Mouse (Mus musculus) lung, postnatal 10 days (tissue): ENCODE data around the gene Tlr4.

Experiments used
- DNase-seq: peaks from one replicate; pipeline ENCODE4 v3.0.0; 2021

Tlr4 gene

GRCm38 (mm10) chr4:66827463-66828162 is at the start of gene Tlr4:
Gene Tlr4, plus strand, starts transcription at chr4:66827584.
- peak; percentile 87 for DNase-seq

DNA sequence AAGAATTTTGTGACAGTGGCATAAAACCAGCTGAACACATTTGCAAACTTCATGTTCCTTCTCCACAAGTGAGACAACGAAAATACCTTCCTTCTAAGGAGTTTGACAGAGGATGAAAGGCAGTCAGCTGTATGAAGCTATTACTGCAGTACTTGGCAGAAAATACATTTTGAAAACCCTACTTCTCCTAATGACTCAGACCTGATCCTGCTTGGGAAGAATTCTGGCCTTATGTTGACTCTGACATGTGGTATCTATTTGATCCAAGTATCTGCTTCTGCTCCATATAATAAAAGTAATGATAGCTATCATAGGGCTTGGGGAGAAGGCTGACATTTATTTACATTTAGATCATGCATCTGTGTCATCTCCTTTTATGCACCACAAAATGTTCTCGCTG is 33.1 kb upstream of the Tlr4 start:
- DNase-seq: no peak

DNA sequence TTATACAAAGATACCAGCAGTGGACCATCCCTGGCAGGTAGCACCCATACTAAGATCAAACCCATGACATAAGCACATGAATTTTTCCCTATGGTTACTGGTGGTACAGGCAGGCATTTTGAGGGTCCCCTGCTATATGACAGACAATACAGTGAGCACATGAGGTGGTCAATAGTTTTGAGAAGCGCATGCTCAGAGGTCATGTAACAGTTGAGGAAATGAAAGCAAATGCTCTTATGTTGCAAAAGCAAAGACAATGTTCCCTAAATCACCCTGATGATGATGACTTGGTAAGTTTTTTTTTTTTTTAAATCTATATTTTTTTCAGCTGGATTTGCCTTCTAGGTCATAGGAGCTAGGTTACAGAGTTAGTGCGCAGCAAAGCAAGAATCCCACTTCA is 30.7 kb upstream of the Tlr4 start:
- no peak for DNase-seq

GRCm38 (mm10) chr4:66804552-66805301 is 22.7 kb upstream of the Tlr4 start:
- no peak for DNase-seq

GRCm38 (mm10) chr4:66805747-66806146 is 21.6 kb upstream of the Tlr4 start:
- no peak for DNase-seq

DNA sequence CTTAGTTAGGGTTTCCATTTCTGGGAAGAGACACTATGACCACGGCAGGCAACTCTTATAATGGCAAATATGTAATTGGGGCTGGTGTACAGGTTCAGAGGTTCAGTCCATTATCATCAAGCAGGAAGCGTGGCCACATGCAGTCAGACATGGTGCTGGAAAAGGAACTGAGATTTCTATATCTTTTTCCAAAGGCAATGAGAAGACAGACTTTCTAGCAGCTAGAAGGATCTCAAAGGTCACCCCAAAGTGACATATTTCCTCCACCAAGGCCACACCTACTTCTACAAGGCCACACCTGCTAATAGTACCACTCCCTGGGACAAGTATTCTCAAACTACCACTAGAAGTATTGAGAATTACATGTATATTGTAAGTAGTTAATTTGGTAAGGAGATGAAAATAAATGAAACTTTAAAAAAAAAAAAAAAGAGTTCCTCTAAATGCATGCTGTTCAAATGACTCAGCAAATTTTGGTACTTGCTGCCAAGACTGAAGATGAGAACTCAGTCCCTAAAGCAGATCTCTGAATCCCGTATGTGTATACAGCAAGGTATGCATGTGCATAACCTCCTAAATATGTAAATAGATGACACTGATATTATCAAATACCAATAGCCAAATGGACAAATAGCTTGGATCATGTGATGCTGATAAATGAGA is 10.9 kb upstream of the Tlr4 start:
- DNase-seq: no peak

DNA sequence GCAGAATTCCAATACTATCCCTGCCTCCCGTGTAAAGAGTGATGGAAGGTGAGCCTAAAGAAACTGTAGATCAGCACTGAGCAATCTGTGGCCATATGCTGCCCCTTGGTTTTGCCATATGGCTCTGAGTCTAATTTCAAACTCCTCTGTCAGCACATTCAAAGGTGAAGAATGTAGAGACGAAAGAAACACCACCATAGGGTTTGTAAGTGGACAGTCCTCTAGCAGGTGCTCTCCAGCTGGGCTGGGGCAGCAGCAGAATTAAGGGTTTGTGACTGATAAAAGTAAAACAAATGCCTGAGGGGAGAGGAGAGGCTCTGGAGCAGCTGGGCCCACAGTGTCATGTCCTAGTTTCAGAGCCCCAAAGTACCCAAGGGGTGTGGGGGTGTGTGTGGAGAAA is 6.2 kb upstream of the Tlr4 start:
- no peak for DNase-seq

- no peak for DNase-seq
These were observed 5.6 kb upstream of the Tlr4 start for GRCm38 (mm10) chr4:66821764-66822163.

DNA sequence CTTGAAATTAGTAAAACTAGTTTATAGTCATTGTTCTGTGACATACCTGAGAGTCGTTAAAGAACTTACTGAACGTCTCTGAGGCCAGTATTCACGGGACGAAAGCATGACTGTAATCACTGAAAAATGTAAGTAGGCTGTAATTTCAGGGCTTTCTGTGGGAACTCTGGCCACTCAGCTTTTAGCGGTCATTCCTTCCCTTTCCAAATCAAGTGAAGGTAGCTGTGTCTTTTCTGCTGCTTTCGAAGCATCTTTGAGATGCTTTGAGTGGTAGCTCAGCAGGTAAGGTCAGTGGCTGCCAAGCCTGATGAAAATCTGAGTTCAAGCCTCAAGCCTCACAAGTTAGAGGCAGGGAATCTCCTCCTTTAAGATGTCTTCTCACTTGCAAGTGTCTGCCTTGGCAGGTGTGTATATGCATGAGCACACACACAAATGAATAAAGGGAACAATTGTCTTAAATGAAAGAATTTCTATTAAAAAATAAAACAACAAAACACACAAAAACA is 832 bp downstream of the Tlr4 start:
- no peak for DNase-seq

GRCm38 (mm10) chr4:66828686-66829085 is 1.3 kb downstream of the Tlr4 start:
- DNase-seq: no peak

DNA sequence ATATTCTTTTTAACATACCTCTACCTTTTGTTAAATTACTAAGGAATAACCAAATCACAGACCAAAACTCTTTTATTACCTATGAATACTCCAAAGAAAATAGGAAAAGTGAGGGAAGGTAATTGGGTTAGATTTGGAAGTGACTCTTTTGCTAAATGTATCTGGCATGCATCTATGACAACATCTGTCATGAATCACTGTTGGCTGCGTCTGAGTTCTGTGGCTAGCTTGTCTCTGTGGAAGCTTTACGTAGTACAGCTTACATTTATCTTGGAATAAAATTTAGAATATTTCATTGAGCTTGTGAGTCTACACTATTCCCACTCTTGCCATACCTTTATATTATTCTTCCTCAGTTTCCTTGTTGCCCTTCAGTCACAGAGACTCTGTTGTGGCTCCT is 10.7 kb downstream of the Tlr4 start:
- no peak for DNase-seq

- no peak for DNase-seq
These were observed 15.9 kb downstream of the Tlr4 start for GRCm38 (mm10) chr4:66843255-66843654.

DNA sequence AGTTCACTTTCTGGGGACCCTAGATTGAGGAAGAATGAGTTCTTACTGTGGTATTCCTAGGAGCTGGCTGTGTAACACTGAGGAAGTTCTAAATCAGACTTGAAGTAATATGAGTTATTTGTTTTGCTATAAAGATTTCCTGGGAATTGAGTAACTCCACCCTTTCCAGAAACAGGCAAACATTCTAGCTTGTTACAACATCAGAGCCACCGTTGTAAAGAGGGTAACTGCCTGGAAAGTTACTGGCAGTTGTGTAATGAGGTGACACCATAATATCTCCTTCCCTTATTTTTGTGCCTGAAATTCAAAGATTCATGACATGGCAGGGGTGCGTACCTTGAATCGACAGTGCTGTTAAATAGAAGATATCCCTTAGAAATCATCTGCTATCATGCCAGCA is 24.6 kb downstream of the Tlr4 start:
- DNase-seq: no peak

- no peak for DNase-seq
These were observed 29.6 kb downstream of the Tlr4 start for GRCm38 (mm10) chr4:66856992-66857391.

DNA sequence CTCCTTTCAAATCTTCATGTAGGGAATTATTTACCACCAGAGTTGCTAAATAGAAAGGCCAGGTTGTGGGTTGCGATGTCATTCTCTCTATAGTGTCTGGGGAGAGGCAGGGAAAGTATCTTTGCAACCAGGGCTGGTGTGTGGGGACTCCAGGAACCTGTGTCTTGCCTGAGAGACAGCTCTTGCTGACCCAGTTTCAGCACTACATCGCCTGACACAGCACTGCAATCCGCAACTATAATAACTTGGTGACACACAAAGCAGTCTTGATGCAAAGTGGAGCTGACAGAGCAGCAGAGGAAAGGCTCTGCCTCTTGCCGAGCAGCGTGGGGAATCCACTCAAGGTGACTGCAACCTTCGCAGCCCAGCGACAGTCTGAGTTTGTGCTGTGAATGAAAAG is 42.5 kb downstream of the Tlr4 start:
- DNase-seq: no peak

GRCm38 (mm10) chr4:66872026-66872425 is 44.6 kb downstream of the Tlr4 start:
- DNase-seq: no peak

DNA sequence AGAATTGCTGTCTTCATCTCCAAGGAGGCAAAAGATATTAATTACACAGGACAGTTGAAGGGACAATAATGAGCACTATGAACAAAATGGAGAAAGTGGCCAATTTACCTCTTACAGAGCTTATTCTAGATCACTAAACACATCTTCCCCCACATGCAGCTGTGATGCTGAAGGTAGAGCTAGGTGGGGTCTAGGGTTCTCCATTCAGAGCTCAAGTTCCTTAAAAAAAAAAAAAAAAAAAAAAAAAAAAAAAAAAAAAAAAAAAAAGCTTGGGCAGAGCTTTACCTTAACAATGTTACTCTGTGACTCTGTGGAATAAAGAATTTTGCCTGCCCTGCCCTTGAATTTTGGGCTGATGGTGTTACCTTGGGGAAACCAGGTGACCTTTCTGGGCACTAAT is 46.0 kb downstream of the Tlr4 start:
- no peak for DNase-seq

GRCm38 (mm10) chr4:66875751-66876150 is 48.4 kb downstream of the Tlr4 start:
- no peak for DNase-seq

DNA sequence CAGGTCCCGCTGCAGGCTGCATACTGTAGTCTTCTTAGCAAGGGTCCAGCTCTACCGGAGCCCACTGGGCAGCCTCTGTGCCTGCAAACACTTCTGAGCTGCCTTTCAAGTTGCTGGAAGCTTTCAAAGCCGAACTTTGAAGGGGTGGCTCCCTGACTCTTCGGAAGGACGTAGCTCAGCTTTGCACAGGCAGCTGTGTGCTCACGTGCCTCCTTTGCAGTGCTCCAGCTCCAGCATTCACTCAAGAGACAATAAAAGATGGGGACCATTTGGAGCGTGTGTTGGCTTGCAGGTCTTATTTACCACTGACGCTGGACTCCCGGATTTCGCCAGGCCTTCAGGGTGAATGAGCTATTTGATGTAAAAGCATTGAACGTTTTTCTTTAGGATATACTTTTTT is 50.2 kb downstream of the Tlr4 start:
- DNase-seq: no peak

- no peak for DNase-seq
These were observed 54.1 kb downstream of the Tlr4 start for GRCm38 (mm10) chr4:66881496-66881895.

DNA sequence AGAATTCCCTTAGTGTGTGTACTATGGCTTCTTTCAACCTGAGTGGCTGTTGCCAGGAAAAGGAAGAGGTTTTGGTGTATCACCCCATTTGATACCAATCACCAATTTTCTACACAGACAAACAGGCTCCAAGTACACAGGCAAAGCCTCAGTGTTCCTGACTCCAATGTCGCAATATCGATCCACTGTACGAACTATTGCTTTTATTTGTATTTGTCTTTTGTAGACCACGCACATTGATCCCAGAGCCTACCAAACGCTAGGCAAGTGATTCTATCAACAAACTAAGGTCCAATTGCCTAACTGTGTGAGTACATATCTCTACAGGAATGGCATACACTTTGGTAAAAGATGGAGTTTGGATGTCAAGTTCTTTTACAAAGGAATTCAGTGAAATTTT is 55.9 kb downstream of the Tlr4 start:
- no peak for DNase-seq

DNA sequence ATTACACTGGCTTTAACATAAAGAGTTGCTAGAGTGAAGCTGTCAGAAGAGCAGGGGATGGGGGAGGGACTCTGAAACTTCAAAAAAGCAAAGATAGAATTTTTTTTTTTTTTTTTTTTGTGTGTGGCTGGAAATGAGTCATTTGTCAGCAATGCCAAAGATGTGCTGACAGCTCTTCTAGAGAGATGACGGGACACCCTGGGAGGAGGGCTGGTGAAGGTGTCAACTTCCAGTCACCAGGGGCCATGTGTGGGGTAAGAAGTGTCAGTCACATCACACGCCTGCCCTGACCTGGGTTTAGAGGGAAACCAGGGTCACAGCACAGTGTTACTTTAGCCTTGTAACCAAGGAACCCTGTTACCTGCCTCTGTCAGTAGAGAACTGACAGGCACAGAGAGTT is 67.2 kb downstream of the Tlr4 start:
- no peak for DNase-seq

DNA sequence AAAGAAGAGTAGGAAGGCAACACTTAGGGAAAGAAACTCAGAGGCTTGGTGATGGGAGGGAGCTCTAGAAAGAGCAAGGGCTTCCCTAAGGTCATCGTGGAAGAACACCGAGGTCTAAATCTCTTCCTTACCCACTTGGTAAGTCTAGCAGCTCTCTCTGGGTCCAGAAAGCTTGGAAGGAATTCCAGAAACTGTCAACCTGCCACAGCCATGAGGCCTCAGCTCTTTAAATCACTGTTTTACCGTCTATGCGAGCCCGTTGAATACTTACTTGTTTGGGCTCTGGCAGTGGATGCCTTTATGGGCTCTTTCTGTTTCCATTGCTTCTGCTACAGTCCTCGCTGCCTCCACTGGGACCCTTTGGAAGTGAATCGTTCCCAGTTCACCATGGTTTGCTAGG is 67.6 kb downstream of the Tlr4 start:
- no peak for DNase-seq

DNA sequence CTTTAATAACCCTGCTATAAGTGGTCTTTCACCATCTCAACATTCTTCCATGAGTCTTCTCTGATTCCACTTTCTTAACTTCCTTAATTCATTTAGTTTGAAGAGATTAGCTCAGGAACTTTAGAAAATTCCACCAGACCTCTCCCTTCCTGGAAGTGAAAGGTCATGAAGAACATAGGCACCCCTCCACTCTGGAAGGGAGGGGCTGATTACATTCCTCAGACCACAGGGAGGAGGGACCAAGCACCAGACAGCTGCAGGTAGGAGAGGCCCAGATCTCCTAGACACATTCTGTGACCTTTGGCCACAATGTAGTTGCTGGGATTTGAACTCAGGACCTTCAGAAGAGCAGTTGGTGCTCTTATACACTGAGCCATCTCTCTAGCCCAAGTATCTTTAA is 72.7 kb downstream of the Tlr4 start:
- no peak for DNase-seq
